Mouse (Mus musculus): ENCODE measurements around the gene Upk2.

- TF ChIP-seq CTCF (IDR thresholded peaks at IDR 0.05; ENCODE audit: low read depth): no peak
- no peak for TF ChIP-seq EP300 (IDR thresholded peaks at IDR 0.05; ENCODE audit: low read depth)
Measured at GRCm38 (mm10) chr9:44486741-44487421, 32.1 kb upstream of the Upk2 start.
